Mouse (Mus musculus): ENCODE measurements around the gene Fer1l4. TPM values are rescaled to one million over a fixed set of nuclear protein-coding genes. Genes with fewer than 3 reads are reported as not detected.

The Fer1l4 gene
- polyA plus RNA-seq, 1 experiment = not detected

- Histone ChIP-seq H3K79me2 (ENCODE audit: control insufficient read depth, insufficient read depth) (no peaks in the 10 kb centered on the region), H3K4me3 (ENCODE audit: insufficient read depth, poor library complexity, severe bottlenecking) (no peak overlapping the region), H3K27me3 (ENCODE audit: control insufficient read depth, insufficient read depth, insufficient read length) (no peaks in the 10 kb centered on the region), H3K79me3 (ENCODE audit: low read depth) (no peaks in the 10 kb centered on the region), H3K36me3 (ENCODE audit: control insufficient read depth, insufficient read depth) (peaks cover 31% of the 10 kb centered on the region), H3ac (ENCODE audit: control insufficient read depth, insufficient read length, low read depth) (no peak overlapping the region)
- TF ChIP-seq MYOD1 (IDR thresholded peaks at IDR 0.05; ENCODE audit: control insufficient read depth, insufficient read length, low read depth) (no peak), MAX (IDR thresholded peaks at IDR 0.05) (no peak), FOSL1 (IDR thresholded peaks at IDR 0.05; ENCODE audit: insufficient read depth, low read length, poor library complexity, severe bottlenecking) (no peak), CTCF (IDR thresholded peaks at IDR 0.05; ENCODE audit: control insufficient read depth, insufficient read depth, insufficient read length) (no peak), MYOG (IDR thresholded peaks at IDR 0.05; ENCODE audit: control insufficient read depth, extremely low read depth, insufficient read length) (no peak), CEBPB (IDR thresholded peaks at IDR 0.05; ENCODE audit: low read depth) (no peak), USF1 (IDR thresholded peaks at IDR 0.05; ENCODE audit: low read depth) (no peak)
Observed at GRCm38 (mm10) chr2:156071236-156071635, 18.5 kb upstream of the Fer1l4 start.

- peaks cover 20% of the 10 kb centered on the region for H3K36me3 ChIP-seq (ENCODE audit: control insufficient read depth, insufficient read depth)
Observed at GRCm38 (mm10) chr2:156067916-156068315, 15.2 kb upstream of the Fer1l4 start.

GRCm38 (mm10) chr2:156066126-156066525 is 13.4 kb upstream of the Fer1l4 start:
- TF ChIP-seq MYOD1 (IDR thresholded peaks at IDR 0.05; ENCODE audit: control insufficient read depth, insufficient read length, low read depth) (no peak), MYOG (IDR thresholded peaks at IDR 0.05; ENCODE audit: control insufficient read depth, extremely low read depth, insufficient read length) (no peak), USF1 (IDR thresholded peaks at IDR 0.05; ENCODE audit: low read depth) (no peak), FOSL1 (IDR thresholded peaks at IDR 0.05; ENCODE audit: insufficient read depth, low read length, poor library complexity, severe bottlenecking) (no peak), CTCF (IDR thresholded peaks at IDR 0.05; ENCODE audit: control insufficient read depth, insufficient read depth, insufficient read length) (no peak), CEBPB (IDR thresholded peaks at IDR 0.05; ENCODE audit: low read depth) (no peak)
- peaks cover 17% of the 10 kb centered on the region for H3K36me3 ChIP-seq (ENCODE audit: control insufficient read depth, insufficient read depth)
- H3K79me3 ChIP-seq (ENCODE audit: low read depth) = no peaks in the 10 kb centered on the region
- no peaks in the 10 kb centered on the region for H3K79me2 ChIP-seq (ENCODE audit: control insufficient read depth, insufficient read depth)
- peak overlapping the region; percentile 2 for H3ac ChIP-seq (ENCODE audit: control insufficient read depth, insufficient read length, low read depth)
- peak overlapping the region; percentile 41 for H3K4me3 ChIP-seq (ENCODE audit: insufficient read depth, poor library complexity, severe bottlenecking)
- no peaks in the 10 kb centered on the region for H3K27me3 ChIP-seq (ENCODE audit: control insufficient read depth, insufficient read depth, insufficient read length)

More at GRCm38 (mm10) chr2:156067916-156068315, 15.2 kb upstream of the Fer1l4 start:
- no peak overlapping the region for H3ac ChIP-seq (ENCODE audit: control insufficient read depth, insufficient read length, low read depth)
- H3K79me2 ChIP-seq (ENCODE audit: control insufficient read depth, insufficient read depth) = no peaks in the 10 kb centered on the region
- H3K79me3 ChIP-seq (ENCODE audit: low read depth) = no peaks in the 10 kb centered on the region
- TF ChIP-seq USF1 (IDR thresholded peaks at IDR 0.05; ENCODE audit: low read depth) (no peak), FOSL1 (IDR thresholded peaks at IDR 0.05; ENCODE audit: insufficient read depth, low read length, poor library complexity, severe bottlenecking) (no peak), MYOG (IDR thresholded peaks at IDR 0.05; ENCODE audit: control insufficient read depth, extremely low read depth, insufficient read length) (no peak), MYOD1 (IDR thresholded peaks at IDR 0.05; ENCODE audit: control insufficient read depth, insufficient read length, low read depth) (no peak), CTCF (IDR thresholded peaks at IDR 0.05; ENCODE audit: control insufficient read depth, insufficient read depth, insufficient read length) (no peak), CEBPB (IDR thresholded peaks at IDR 0.05; ENCODE audit: low read depth) (no peak), MAX (IDR thresholded peaks at IDR 0.05) (no peak)
- H3K4me3 ChIP-seq (ENCODE audit: insufficient read depth, poor library complexity, severe bottlenecking) = no peak overlapping the region
- no peaks in the 10 kb centered on the region for H3K27me3 ChIP-seq (ENCODE audit: control insufficient read depth, insufficient read depth, insufficient read length)

GRCm38 (mm10) chr2:156065099-156066041 is 12.6 kb upstream of the Fer1l4 start, which contains the start of gene Spag4:
TSS of gene Spag4 (plus strand) at chr2:156065175.
- no peaks in the 10 kb centered on the region for H3K79me3 ChIP-seq (ENCODE audit: low read depth)
- peak within 1 kb of the TSS; percentile 45 for H3ac ChIP-seq (ENCODE audit: control insufficient read depth, insufficient read length, low read depth)
- peak; percentile 72 for TF ChIP-seq MAX (IDR thresholded peaks at IDR 0.05)
- no peak for TF ChIP-seq MYOG (IDR thresholded peaks at IDR 0.05; ENCODE audit: control insufficient read depth, extremely low read depth, insufficient read length)
- H3K79me2 ChIP-seq (ENCODE audit: control insufficient read depth, insufficient read depth) = no peaks in the 10 kb centered on the region
- peak within 1 kb of the TSS; percentile 41 for H3K4me3 ChIP-seq (ENCODE audit: insufficient read depth, poor library complexity, severe bottlenecking)
- peaks cover 17% of the 10 kb centered on the region for H3K36me3 ChIP-seq (ENCODE audit: control insufficient read depth, insufficient read depth)
- H3K27me3 ChIP-seq (ENCODE audit: control insufficient read depth, insufficient read depth, insufficient read length) = no peaks in the 10 kb centered on the region

- no peak for TF ChIP-seq CTCF (IDR thresholded peaks at IDR 0.05; ENCODE audit: control insufficient read depth, insufficient read depth, insufficient read length)
- no peak for TF ChIP-seq CEBPB (IDR thresholded peaks at IDR 0.05; ENCODE audit: low read depth)
- TF ChIP-seq FOSL1 (IDR thresholded peaks at IDR 0.05; ENCODE audit: insufficient read depth, low read length, poor library complexity, severe bottlenecking) = no peak
- TF ChIP-seq USF1 (IDR thresholded peaks at IDR 0.05; ENCODE audit: low read depth) = no peak
- TF ChIP-seq MAX (IDR thresholded peaks at IDR 0.05) = no peak
- no peak for TF ChIP-seq MYOG (IDR thresholded peaks at IDR 0.05; ENCODE audit: control insufficient read depth, extremely low read depth, insufficient read length)
- TF ChIP-seq MYOD1 (IDR thresholded peaks at IDR 0.05; ENCODE audit: control insufficient read depth, insufficient read length, low read depth) = no peak
- H3K36me3 ChIP-seq (ENCODE audit: control insufficient read depth, insufficient read depth) = no peaks in the 10 kb centered on the region
- peaks cover 47% of the 10 kb centered on the region for H3K27me3 ChIP-seq (ENCODE audit: control insufficient read depth, insufficient read depth, insufficient read length)
- H3ac ChIP-seq (ENCODE audit: control insufficient read depth, insufficient read length, low read depth) = no peak overlapping the region
- H3K79me3 ChIP-seq (ENCODE audit: low read depth) = no peaks in the 10 kb centered on the region
- no peaks in the 10 kb centered on the region for H3K79me2 ChIP-seq (ENCODE audit: control insufficient read depth, insufficient read depth)
- no peak overlapping the region for H3K4me3 ChIP-seq (ENCODE audit: insufficient read depth, poor library complexity, severe bottlenecking)
Observed at GRCm38 (mm10) chr2:156047929-156048328, 4.8 kb downstream of the Fer1l4 start.

Data from C2C12 (cell line).